Mouse (Mus musculus): ENCODE measurements around the gene Olfr66. TPM values are rescaled to one million over a fixed set of nuclear protein-coding genes. Genes with fewer than 3 reads are reported as not detected.

Gene Olfr66
- polyA plus RNA-seq, 1 experiment from 2014 or later = not detected

DNA sequence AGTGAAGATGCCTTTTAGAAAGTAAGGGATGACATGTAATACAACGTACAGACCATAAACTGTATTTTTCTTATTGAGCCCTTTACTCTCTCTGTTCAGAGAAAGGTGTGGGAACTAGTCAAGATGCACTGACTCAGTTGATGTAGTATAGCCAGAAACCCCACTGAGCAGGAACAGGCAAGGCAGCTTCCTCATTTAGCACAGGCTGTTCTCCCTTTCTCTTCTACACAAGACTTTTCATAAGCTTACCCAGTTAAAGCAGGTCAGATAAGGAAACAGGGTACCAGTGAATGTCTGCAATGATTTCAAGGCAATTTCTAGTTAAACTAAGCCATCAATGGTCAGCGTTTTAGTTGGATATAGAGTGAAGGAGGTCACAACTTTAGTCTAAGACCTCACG lies 24.5 kb downstream of the Olfr66 start:
- no peaks in the 10 kb centered on the region for H3K36me3 ChIP-seq (replicated peaks)
- no peaks in the 10 kb centered on the region for H3K9me3 ChIP-seq
- no peak overlapping the region for H3K4me3 ChIP-seq
- H3K4me1 ChIP-seq = no peaks in the 10 kb centered on the region
- H3K27ac ChIP-seq (replicated peaks) = no peak overlapping the region
- 82% methylated on average over 3 of the region's 3 CpGs for WGBS
- no peak for DNase-seq (ENCODE audit: low spot score)
- H3K27me3 ChIP-seq (replicated peaks; ENCODE audit: low read depth, poor library complexity, severe bottlenecking) = no peaks in the 10 kb centered on the region

DNA sequence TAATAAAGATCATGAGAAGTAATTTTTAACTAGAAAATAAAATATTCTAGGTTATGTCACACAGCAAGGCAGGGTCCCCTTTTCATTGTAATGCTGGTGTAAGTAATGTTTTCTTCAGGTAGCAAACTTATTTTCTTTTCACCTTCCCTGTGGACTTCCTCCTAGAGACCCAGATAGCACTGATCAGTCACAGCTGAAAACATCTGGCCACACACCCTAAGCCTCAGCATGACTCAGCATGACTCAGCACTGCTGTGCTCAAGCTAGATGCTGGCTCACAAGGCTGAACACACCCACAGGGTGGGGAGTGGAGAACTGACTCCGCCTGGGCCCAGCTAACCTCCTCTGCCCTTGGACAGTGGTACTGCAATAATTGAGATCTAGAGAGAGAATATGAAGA lies 25.2 kb downstream of the Olfr66 start:
- H3K27me3 ChIP-seq (replicated peaks; ENCODE audit: low read depth, poor library complexity, severe bottlenecking) = no peaks in the 10 kb centered on the region
- H3K36me3 ChIP-seq (replicated peaks) = no peaks in the 10 kb centered on the region
- H3K4me3 ChIP-seq = no peak overlapping the region
- no peaks in the 10 kb centered on the region for H3K4me1 ChIP-seq
- WGBS = 54% methylated on average over 1 of the region's 1 CpGs
- no peaks in the 10 kb centered on the region for H3K9me3 ChIP-seq
- peak; percentile 27 for DNase-seq (ENCODE audit: low spot score)
- H3K27ac ChIP-seq (replicated peaks) = no peak overlapping the region

DNA sequence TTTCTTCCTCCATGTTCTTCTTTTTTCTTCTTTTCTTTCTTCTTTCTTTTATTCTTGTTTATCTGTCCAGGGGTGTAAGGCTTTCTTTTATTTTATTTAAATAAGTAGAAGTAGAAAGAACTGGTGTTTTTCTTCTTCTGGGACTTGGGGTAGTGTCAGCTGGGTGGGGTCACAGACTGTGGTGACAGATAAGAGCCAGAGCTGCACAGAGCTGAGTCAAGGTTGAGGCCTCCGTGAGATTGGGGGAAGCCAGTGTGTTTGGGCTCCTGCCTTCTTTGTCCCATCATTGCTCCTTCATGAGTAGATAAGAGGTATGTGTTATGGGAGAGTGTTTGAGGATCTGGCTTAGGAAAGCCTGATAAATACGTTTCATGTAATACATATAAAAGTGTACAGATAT lies 27.0 kb downstream of the Olfr66 start:
- no peak overlapping the region for H3K27ac ChIP-seq (replicated peaks)
- DNase-seq (ENCODE audit: low spot score) = no peak
- no peaks in the 10 kb centered on the region for H3K27me3 ChIP-seq (replicated peaks; ENCODE audit: low read depth, poor library complexity, severe bottlenecking)
- no peaks in the 10 kb centered on the region for H3K36me3 ChIP-seq (replicated peaks)
- no peaks in the 10 kb centered on the region for H3K4me1 ChIP-seq
- 73% methylated on average over 2 of the region's 2 CpGs for WGBS
- no peaks in the 10 kb centered on the region for H3K9me3 ChIP-seq
- H3K4me3 ChIP-seq = no peak overlapping the region

DNA sequence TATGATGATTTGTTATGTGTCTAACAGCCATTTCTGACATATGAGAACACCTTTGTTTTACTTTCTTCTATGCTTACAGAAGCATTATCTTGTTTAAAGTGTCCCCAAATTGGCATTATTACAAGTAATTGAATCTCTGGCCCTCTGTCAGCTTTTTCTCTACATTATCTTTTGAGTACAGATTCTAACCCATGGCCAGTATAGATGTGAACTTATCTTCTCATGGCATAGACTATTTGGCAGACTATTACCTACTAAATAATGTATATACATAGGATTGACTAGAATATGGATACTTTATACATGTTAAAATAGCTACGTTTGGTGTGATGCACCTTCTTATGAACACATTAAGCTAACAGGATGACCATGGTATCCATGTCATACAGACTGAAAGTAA lies 31.4 kb downstream of the Olfr66 start:
- H3K27ac ChIP-seq (replicated peaks) = no peak overlapping the region

DNA sequence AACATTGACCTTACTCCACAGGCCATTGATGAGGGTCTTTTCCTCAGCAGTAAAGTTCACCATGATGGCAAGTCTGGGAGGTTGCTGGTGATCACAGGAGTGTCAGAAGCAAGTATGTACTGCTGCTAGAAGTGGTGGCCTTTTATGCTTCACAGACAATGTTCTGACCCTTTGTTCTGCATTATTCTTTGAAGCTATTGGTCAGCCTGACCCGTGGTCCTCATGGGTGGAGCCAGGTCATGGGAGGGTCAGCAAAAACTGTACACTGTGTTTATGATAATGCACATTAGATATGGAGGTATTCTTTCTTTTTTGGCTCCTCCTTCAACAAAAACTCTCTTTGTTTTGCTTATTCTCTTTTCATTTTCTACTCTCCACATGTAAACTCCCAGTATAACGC lies 33.0 kb downstream of the Olfr66 start, which contains the start of gene Hbb-y:
Gene Hbb-y, minus strand, starts transcription at position 127 of the 400 bp plus-strand sequence.
- Histone ChIP-seq H3K4me3 (no peak within 1 kb of the TSS), H3K36me3 (replicated peaks) (no peaks in the 10 kb centered on the region), H3K9me3 (no peaks in the 10 kb centered on the region), H3K4me1 (no peaks in the 10 kb centered on the region), H3K27me3 (replicated peaks; ENCODE audit: low read depth, poor library complexity, severe bottlenecking) (no peaks in the 10 kb centered on the region), H3K27ac (replicated peaks) (no peak within 1 kb of the TSS)
- 65% methylated on average over 2 of the region's 2 CpGs for WGBS
- DNase-seq (ENCODE audit: low spot score) = no peak

More for the DNA sequence above, 31.4 kb downstream of the Olfr66 start:
- DNase-seq (ENCODE audit: low spot score) = no peak
- no peaks in the 10 kb centered on the region for H3K9me3 ChIP-seq
- H3K4me3 ChIP-seq = no peak overlapping the region
- H3K27me3 ChIP-seq (replicated peaks; ENCODE audit: low read depth, poor library complexity, severe bottlenecking) = no peaks in the 10 kb centered on the region
- H3K36me3 ChIP-seq (replicated peaks) = no peaks in the 10 kb centered on the region
- 74% methylated on average over 1 of the region's 1 CpGs for WGBS
- H3K4me1 ChIP-seq = no peaks in the 10 kb centered on the region

DNA sequence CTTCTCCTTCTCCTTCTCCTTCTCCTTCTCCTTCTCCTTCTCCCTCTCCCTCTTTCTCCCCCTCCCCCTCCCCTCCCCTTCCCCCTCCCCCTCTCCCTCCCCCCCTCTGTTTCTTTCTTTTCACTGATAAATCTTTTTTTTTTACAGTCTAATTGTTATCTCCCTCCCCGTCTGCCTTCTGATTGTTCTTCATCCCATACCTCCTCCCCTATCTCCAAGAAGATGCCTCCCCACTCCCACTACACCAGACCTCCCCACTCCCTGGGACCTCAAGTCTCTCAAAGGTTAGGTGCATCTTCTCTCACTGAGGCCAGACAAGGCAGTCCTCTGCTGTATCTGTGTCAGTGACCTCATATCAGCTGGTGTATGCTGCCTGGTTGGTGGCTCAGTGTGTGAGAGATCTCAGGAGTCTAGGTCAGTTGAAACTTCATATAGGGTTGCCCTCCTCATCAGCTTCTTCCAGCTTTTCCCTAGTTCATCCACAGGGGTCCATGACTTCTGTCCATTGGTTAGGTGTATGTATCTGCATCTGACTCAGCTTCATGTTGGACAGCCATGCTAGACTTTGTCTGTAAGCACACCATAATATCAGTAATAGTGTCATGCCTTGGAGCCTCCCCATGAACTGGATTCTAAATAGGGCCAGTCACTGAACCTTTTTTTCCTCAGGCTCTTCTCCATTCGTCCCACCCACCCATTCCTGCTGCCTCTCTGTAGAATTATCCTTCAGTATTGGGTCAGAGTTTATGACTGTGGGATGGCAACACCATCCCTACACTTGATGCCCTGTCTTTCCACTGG lies 41.3 kb downstream of the Olfr66 start:
- no peak overlapping the region for H3K27ac ChIP-seq (replicated peaks)
- no peak for DNase-seq (ENCODE audit: low spot score)
- H3K27me3 ChIP-seq (replicated peaks; ENCODE audit: low read depth, poor library complexity, severe bottlenecking) = no peaks in the 10 kb centered on the region
- 56% methylated on average over 2 of the region's 2 CpGs for WGBS
- H3K36me3 ChIP-seq (replicated peaks) = no peaks in the 10 kb centered on the region
- H3K4me1 ChIP-seq = no peaks in the 10 kb centered on the region
- H3K9me3 ChIP-seq = no peaks in the 10 kb centered on the region
- no peak overlapping the region for H3K4me3 ChIP-seq

DNA sequence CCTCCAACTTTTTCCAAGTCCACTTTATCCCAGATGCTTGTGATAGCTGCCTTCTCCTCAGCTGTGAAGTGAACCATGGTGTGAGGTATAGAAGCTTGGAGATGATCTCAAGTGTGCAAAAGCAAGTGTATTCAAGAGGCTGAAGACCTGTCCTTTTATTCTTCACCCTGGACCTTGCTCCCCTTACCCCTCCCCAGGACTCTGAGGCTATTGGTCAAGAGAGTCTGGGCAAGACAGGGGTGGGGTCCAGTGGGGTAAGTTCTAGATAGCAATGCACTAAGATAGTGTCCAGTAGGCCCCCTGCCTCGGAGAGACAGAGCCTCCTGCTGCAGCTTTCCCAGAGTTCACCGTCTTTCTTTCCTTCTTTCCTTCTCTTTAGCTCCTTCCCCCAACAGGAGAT lies 43.0 kb downstream of the Olfr66 start, which contains the start of gene Hbb-bh1:
Gene Hbb-bh1, minus strand, starts transcription at position 131 of the 400 bp plus-strand sequence.
- Histone ChIP-seq H3K27me3 (replicated peaks; ENCODE audit: low read depth, poor library complexity, severe bottlenecking) (no peaks in the 10 kb centered on the region), H3K9me3 (no peaks in the 10 kb centered on the region), H3K27ac (replicated peaks) (no peak within 1 kb of the TSS), H3K36me3 (replicated peaks) (no peaks in the 10 kb centered on the region), H3K4me1 (no peaks in the 10 kb centered on the region), H3K4me3 (no peak within 1 kb of the TSS)
- no peak for DNase-seq (ENCODE audit: low spot score)
- 84% methylated on average over 2 of the region's 2 CpGs for WGBS

DNA sequence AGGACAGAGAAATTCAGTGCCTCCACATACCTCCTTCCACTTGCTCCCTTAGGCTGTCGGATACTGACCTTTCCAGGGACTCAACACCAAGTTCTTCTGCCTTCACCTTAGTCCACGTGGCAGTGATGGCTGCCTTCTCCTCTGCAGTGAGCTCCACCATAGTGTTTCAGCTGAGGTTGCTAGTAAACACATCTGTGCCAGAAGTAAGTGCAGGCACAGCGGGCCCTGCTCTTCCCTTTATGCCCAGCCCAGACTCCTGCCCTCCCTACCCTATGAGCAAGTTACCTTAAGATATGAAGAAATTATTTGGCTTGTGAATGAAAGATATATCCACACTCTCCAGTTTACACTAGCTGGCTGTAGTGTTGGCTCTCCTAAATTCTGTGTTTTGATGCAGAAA lies 45.8 kb downstream of the Olfr66 start, which contains the start of gene Hbb-bh2:
Gene Hbb-bh2, minus strand, starts transcription at position 253 of the 400 bp plus-strand sequence.
- no peaks in the 10 kb centered on the region for H3K36me3 ChIP-seq (replicated peaks)
- 80% methylated on average over 3 of the region's 3 CpGs for WGBS
- H3K27me3 ChIP-seq (replicated peaks; ENCODE audit: low read depth, poor library complexity, severe bottlenecking) = no peaks in the 10 kb centered on the region

More for the DNA sequence above, 45.8 kb downstream of the Olfr66 start, which contains the start of gene Hbb-bh2:
- H3K4me3 ChIP-seq = no peak within 1 kb of the TSS
- H3K9me3 ChIP-seq = no peaks in the 10 kb centered on the region
- no peak within 1 kb of the TSS for H3K27ac ChIP-seq (replicated peaks)
- DNase-seq (ENCODE audit: low spot score) = no peak
- no peaks in the 10 kb centered on the region for H3K4me1 ChIP-seq

Other genes with a start within 250 kb of the Olfr66 start
- gene Olfr622, start 243.6 kb downstream of the Olfr66 start, polyA plus RNA-seq (2016; fragmentation: Nextera tagmentation; extraction: Ambion mirVana) = not detected in 2 replicates
- gene Olfr623, start 222.6 kb downstream of the Olfr66 start, polyA plus RNA-seq (2016; fragmentation: Nextera tagmentation; extraction: Ambion mirVana) = not detected in 2 replicates
- 0.04 and 0.05 TPM in 2 replicates for gene Olfr624, start 215.1 kb downstream of the Olfr66 start, polyA plus RNA-seq (2016; fragmentation: Nextera tagmentation; extraction: Ambion mirVana)
- gene Olfr625-ps1, start 203.5 kb downstream of the Olfr66 start, polyA plus RNA-seq (2016; fragmentation: Nextera tagmentation; extraction: Ambion mirVana) = not detected in 2 replicates
- gene Olfr243, start 171.6 kb downstream of the Olfr66 start, polyA plus RNA-seq (2016; fragmentation: Nextera tagmentation; extraction: Ambion mirVana) = not detected in 2 replicates
- gene Olfr628, start 155.9 kb downstream of the Olfr66 start, polyA plus RNA-seq (2016; fragmentation: Nextera tagmentation; extraction: Ambion mirVana) = not detected in 2 replicates
- gene Olfr629, start 141.3 kb downstream of the Olfr66 start, polyA plus RNA-seq (2016; fragmentation: Nextera tagmentation; extraction: Ambion mirVana) = not detected in 2 replicates
- gene Olfr630, start 128.9 kb downstream of the Olfr66 start, polyA plus RNA-seq (2016; fragmentation: Nextera tagmentation; extraction: Ambion mirVana) = not detected in 2 replicates
- gene Olfr69, start 114.7 kb downstream of the Olfr66 start, polyA plus RNA-seq (2016; fragmentation: Nextera tagmentation; extraction: Ambion mirVana) = not detected in 2 replicates
- gene Olfr68, start 106.6 kb downstream of the Olfr66 start, polyA plus RNA-seq (2016; fragmentation: Nextera tagmentation; extraction: Ambion mirVana) = not detected in 2 replicates
- gene Olfr67, start 94.4 kb downstream of the Olfr66 start, polyA plus RNA-seq (2016; fragmentation: Nextera tagmentation; extraction: Ambion mirVana) = not detected in 2 replicates
- 142 and 287 TPM in 2 replicates for gene Hbb-bt, start 72.3 kb downstream of the Olfr66 start, polyA plus RNA-seq (2016; fragmentation: Nextera tagmentation; extraction: Ambion mirVana)
- 53.2 and 94.1 TPM in 2 replicates for gene Hbb-bs, start 58.2 kb downstream of the Olfr66 start, polyA plus RNA-seq (2016; fragmentation: Nextera tagmentation; extraction: Ambion mirVana)
- gene Hbb-bh2, start 45.7 kb downstream of the Olfr66 start, polyA plus RNA-seq (2016; fragmentation: Nextera tagmentation; extraction: Ambion mirVana) = 0.29 TPM in 1 of 2 replicates, not detected in the other
- 2,995 and 3,161 TPM in 2 replicates for gene Hbb-bh1, start 43.1 kb downstream of the Olfr66 start, polyA plus RNA-seq (2016; fragmentation: Nextera tagmentation; extraction: Ambion mirVana)
- gene Hbb-y, start 33.0 kb downstream of the Olfr66 start, polyA plus RNA-seq (2016; fragmentation: Nextera tagmentation; extraction: Ambion mirVana) = 6,247 and 7,270 TPM in 2 replicates
- not detected in 2 replicates for gene Olfr64, start 8.2 kb upstream of the Olfr66 start, polyA plus RNA-seq (2016; fragmentation: Nextera tagmentation; extraction: Ambion mirVana)
- not detected in 2 replicates for gene Olfr65, start 17.2 kb upstream of the Olfr66 start, polyA plus RNA-seq (2016; fragmentation: Nextera tagmentation; extraction: Ambion mirVana)
- gene Olfr631, start 42.6 kb upstream of the Olfr66 start, polyA plus RNA-seq (2016; fragmentation: Nextera tagmentation; extraction: Ambion mirVana) = not detected in 2 replicates
- not detected in 2 replicates for gene Olfr632, start 48.1 kb upstream of the Olfr66 start, polyA plus RNA-seq (2016; fragmentation: Nextera tagmentation; extraction: Ambion mirVana)
- gene Olfr633, start 58.2 kb upstream of the Olfr66 start, polyA plus RNA-seq (2016; fragmentation: Nextera tagmentation; extraction: Ambion mirVana) = 0.05 TPM in 1 of 2 replicates, not detected in the other
- 0.02 TPM in 1 of 2 replicates, not detected in the other for gene Olfr635, start 84.9 kb upstream of the Olfr66 start, polyA plus RNA-seq (2016; fragmentation: Nextera tagmentation; extraction: Ambion mirVana)
- gene Olfr638, start 112.5 kb upstream of the Olfr66 start, polyA plus RNA-seq (2016; fragmentation: Nextera tagmentation; extraction: Ambion mirVana) = not detected in 2 replicates
- 0.02 TPM in 1 of 2 replicates, not detected in the other for gene Olfr639, start 131.1 kb upstream of the Olfr66 start, polyA plus RNA-seq (2016; fragmentation: Nextera tagmentation; extraction: Ambion mirVana)
- gene Olfr640, start 139.3 kb upstream of the Olfr66 start, polyA plus RNA-seq (2016; fragmentation: Nextera tagmentation; extraction: Ambion mirVana) = not detected in 2 replicates
- gene Olfr641, start 149.2 kb upstream of the Olfr66 start, polyA plus RNA-seq (2016; fragmentation: Nextera tagmentation; extraction: Ambion mirVana) = not detected in 2 replicates
- gene Olfr642, start 166.4 kb upstream of the Olfr66 start, polyA plus RNA-seq (2016; fragmentation: Nextera tagmentation; extraction: Ambion mirVana) = not detected in 2 replicates
- not detected in 2 replicates for gene 4930516K23Rik, start 175.2 kb upstream of the Olfr66 start, polyA plus RNA-seq (2016; fragmentation: Nextera tagmentation; extraction: Ambion mirVana)
- not detected in 2 replicates for gene Olfr644, start 185.6 kb upstream of the Olfr66 start, polyA plus RNA-seq (2016; fragmentation: Nextera tagmentation; extraction: Ambion mirVana)
- gene Olfr645, start 199.2 kb upstream of the Olfr66 start, polyA plus RNA-seq (2016; fragmentation: Nextera tagmentation; extraction: Ambion mirVana) = not detected in 2 replicates
- gene Olfr646, start 218.6 kb upstream of the Olfr66 start, polyA plus RNA-seq (2016; fragmentation: Nextera tagmentation; extraction: Ambion mirVana) = not detected in 2 replicates
- gene Ubqln5, start 243.6 kb upstream of the Olfr66 start, polyA plus RNA-seq (2016; fragmentation: Nextera tagmentation; extraction: Ambion mirVana) = not detected in 2 replicates